Mouse (Mus musculus): Measurements from ENCODE around the gene Vmn2r111.
"Not testable (repeated sequence)": the region's sequence is repeated elsewhere in the genome, so short reads cannot be mapped to it uniquely, and the experiment has no call there.

Gene Vmn2r111

DNA sequence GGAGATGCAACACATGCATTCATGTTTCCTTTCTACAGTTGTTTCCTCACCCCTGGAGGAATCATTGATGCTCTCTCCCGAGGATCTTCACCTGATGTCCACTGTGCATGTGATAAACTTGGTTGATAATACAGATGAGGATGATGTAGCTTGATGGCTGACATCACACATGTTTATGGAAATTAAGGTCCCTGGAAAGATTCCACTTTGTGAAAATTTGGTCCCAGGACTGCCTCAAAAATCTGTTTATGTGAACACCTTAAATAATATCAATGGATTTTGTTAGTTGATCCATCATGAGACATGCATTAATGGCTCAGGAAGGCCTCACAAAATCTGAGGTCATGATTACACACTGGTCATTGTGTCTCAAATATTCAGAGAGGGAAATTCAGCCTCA, at the start of gene Vmn2r111:
Gene Vmn2r111, minus strand, starts transcription at position 101 of the 400 bp plus-strand sequence.
- not testable (repeated sequence) for DNase-seq (ENCODE audit: low read depth)

DNA sequence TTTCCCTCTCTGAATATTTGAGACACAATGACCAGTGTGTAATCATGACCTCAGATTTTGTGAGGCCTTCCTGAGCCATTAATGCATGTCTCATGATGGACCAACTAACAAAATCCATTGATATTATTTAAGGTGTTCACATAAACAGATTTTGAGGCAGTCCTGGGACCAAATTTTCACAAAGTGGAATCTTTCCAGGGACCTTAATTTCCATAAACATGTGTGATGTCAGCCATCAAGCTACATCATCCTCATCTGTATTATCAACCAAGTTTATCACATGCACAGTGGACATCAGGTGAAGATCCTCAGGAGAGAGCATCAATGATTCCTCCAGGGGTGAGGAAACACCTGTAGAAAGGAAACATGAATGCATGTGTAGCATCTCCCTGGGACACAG, 27.4 kb upstream of the Vmn2r111 start, which contains the start of gene Vmn2r112:
Gene Vmn2r112, plus strand, starts transcription at position 301 of the 400 bp plus-strand sequence.
- DNase-seq (ENCODE audit: low read depth): not testable (repeated sequence)

GRCm38 (mm10) chr17:22520467-22520866, 52.8 kb downstream of the Vmn2r111 start:
- DNase-seq (ENCODE audit: low read depth): not testable (repeated sequence)

GRCm38 (mm10) chr17:22520037-22520436, 53.2 kb downstream of the Vmn2r111 start:
- DNase-seq (ENCODE audit: low read depth): not testable (repeated sequence)

- DNase-seq (ENCODE audit: low read depth): no peak
Observed at GRCm38 (mm10) chr17:22497120-22497519, 76.2 kb downstream of the Vmn2r111 start.
